Mouse (Mus musculus): Measurements from ENCODE around the gene Cers5. TPM values are rescaled to one million over a fixed set of nuclear protein-coding genes. Genes with fewer than 3 reads are reported as not detected.

The Cers5 gene
- total RNA-seq, 2 experiments from 2014 or later: 24.3 to 27.5 TPM

Other genes with a start within 250 kb of the Cers5 start
- not detected for gene Faim2, start 244.7 kb downstream of the Cers5 start, total RNA-seq (2021)
- gene Aqp2, start 193.8 kb downstream of the Cers5 start, total RNA-seq (2021): not detected
- not detected for gene Aqp5, start 182.1 kb downstream of the Cers5 start, total RNA-seq (2021)
- gene Aqp6, start 171.5 kb downstream of the Cers5 start, total RNA-seq (2021): not detected
- 10 to 100 TPM; 40.5 to 43.4 TPM for gene Racgap1, start 121.2 kb downstream of the Cers5 start, total RNA-seq (2021)
- 1 to 10 TPM in 1 of 2 experiments, under 1 TPM in 1; 0.91 to 1.9 TPM for gene Asic1, start 102.5 kb downstream of the Cers5 start, total RNA-seq (2021)
- gene Smarcd1, start 70.8 kb downstream of the Cers5 start, total RNA-seq (2021): 10 to 100 TPM; 26.9 to 34.7 TPM
- gene Gm17349, start 67.4 kb downstream of the Cers5 start, total RNA-seq (2021): 1 to 10 TPM; 2.5 to 2.9 TPM
- 100 to 1,000 TPM; 201 to 212 TPM for gene Gpd1, start 55.4 kb downstream of the Cers5 start, total RNA-seq (2021)
- gene Cox14, start 47.3 kb downstream of the Cers5 start, total RNA-seq (2021): 100 to 1,000 TPM; 125 to 144 TPM
- 10 to 100 TPM; 63.5 to 68.6 TPM for gene Lima1, start 102.6 kb upstream of the Cers5 start, total RNA-seq (2021)
- under 1 TPM; 0.03 to 0.17 TPM for gene Fam186a, start 194.2 kb upstream of the Cers5 start, total RNA-seq (2021)
- 10 to 100 TPM; 44.9 to 57.4 TPM for gene Larp4, start 197.2 kb upstream of the Cers5 start, total RNA-seq (2021)